Mouse (Mus musculus) neural tube, embryonic 13.5 days (tissue): ENCODE results near the gene Ercc5. TPM values are rescaled to one million over a fixed set of nuclear protein-coding genes. Genes with fewer than 3 reads are reported as not detected.

ENCODE experiments used
- ATAC-seq: fragments of 200-750 bp; cut with Nextera tagmentation; 2 replicates; pipeline ENCODE4 v1.8.0; 2017; ENCODE audit warnings: low read depth, mild to moderate bottlenecking, moderate TSS enrichment, moderate library complexity
- H3K27ac ChIP-seq: fragments of 300-500 bp; sonication (generic); replicated peaks from 2 replicates; pipeline ENCODE4 v1.5.1; 2015; ENCODE audit warnings: moderate library complexity, mild to moderate bottlenecking, inconsistent platforms
- H3K27me3 ChIP-seq: fragments of 300-500 bp; sonication (generic); 2 replicates; pipeline ENCODE4 v1.6.1; 2015; ENCODE audit warnings: mild to moderate bottlenecking, inconsistent platforms
- H3K36me3 ChIP-seq: fragments of 300-500 bp; sonication (generic); 2 replicates; pipeline ENCODE4 v1.6.1; 2015; ENCODE audit warnings: mild to moderate bottlenecking, inconsistent platforms
- H3K4me1 ChIP-seq: fragments of 300-500 bp; sonication (generic); replicated peaks from 2 replicates; pipeline ENCODE4 v1.6.1; 2015; ENCODE audit warnings: inconsistent platforms
- H3K4me2 ChIP-seq: fragments of 300-500 bp; sonication (generic); 2 replicates; pipeline ENCODE4 v1.6.1; 2015; ENCODE audit warnings: inconsistent platforms, mild to moderate bottlenecking, moderate library complexity
- H3K4me3 ChIP-seq: fragments of 300-500 bp; sonication (generic); 2 replicates; pipeline ENCODE4 v1.5.1; 2015; ENCODE audit warnings: mild to moderate bottlenecking, inconsistent platforms
- H3K9ac ChIP-seq: fragments of 300-500 bp; sonication (generic); 2 replicates; pipeline ENCODE4 v1.6.1; 2015; ENCODE audit warnings: moderate library complexity, mild to moderate bottlenecking, inconsistent platforms
- H3K9me3 ChIP-seq: fragments of 300-500 bp; sonication (generic); 2 replicates; pipeline ENCODE4 v1.6.1; 2016; ENCODE audit warnings: inconsistent platforms
- WGBS: fragments of 180-500 bp; shearing (Covaris S2); methylation state at CpG from one replicate; pipeline ENCODE4 v1.1.7; 2015; 5-methylcytosine and 5-hydroxymethylcytosine counted together
- polyA plus RNA-seq: library from polyadenylated mRNA; unstranded; fragments of >200 nt; fragmentation: Nextera tagmentation; extraction: Ambion mirVana; gene quantifications from 2 replicates; pipeline ENCODE4 v1.2.1, GENCODE M21; 2015

The Ercc5 gene
- polyA plus RNA-seq, 1 experiment from 2014 or later: 33.1 TPM

DNA sequence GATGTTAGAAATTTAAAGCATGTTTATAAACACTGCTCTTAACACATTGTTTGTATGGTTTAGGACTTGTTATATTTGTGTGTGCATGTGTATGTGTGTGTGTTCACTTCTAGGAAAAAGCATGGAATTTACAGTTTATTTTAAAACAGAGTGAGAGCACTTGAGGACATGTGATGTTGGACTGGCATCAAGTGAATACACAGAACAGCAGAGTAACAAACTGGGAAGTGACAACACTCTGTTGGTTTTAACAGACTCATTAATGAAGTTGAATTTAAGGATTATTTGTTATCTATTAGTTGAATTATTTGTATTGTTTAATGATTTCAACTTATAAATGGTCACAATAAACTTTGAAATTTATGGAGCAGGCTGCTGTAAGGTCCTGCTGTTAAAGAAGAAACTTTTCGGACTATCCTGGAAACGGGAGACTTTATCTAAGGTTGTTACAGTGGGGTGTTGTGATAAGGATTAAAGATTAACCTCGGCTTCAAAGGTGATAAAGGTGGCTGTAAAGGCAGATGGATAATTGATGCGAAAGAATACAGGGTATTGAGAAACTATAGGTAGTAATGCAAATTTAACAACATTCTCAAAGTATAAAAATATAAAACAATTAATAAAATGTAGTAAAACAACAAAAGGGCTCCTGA is 17.5 kb upstream of the Ercc5 start:
- Histone ChIP-seq H3K36me3 (peaks cover 59% of the 10 kb centered on the region), H3K9ac (no peak overlapping the region)

GRCm38 (mm10) chr1:44140232-44140631 is 7.3 kb upstream of the Ercc5 start:
- Histone ChIP-seq H3K27me3 (no peaks in the 10 kb centered on the region), H3K36me3 (peaks cover 67% of the 10 kb centered on the region), H3K4me3 (no peak overlapping the region), H3K27ac (no peak overlapping the region), H3K9me3 (no peaks in the 10 kb centered on the region), H3K9ac (no peak overlapping the region), H3K4me2 (no peak overlapping the region), H3K4me1 (no peaks in the 10 kb centered on the region)
- ATAC-seq: no peak
- 90% methylated on average over 4 of the region's 4 CpGs for WGBS

More for the DNA sequence above, 17.5 kb upstream of the Ercc5 start:
- no peak overlapping the region for H3K27ac ChIP-seq
- WGBS: 88% methylated on average over 4 of the region's 4 CpGs
- H3K4me1 ChIP-seq: no peaks in the 10 kb centered on the region
- H3K27me3 ChIP-seq: no peaks in the 10 kb centered on the region
- ATAC-seq: no peak
- no peak overlapping the region for H3K4me2 ChIP-seq
- H3K4me3 ChIP-seq: no peak overlapping the region
- no peaks in the 10 kb centered on the region for H3K9me3 ChIP-seq

GRCm38 (mm10) chr1:44142747-44143146 is 4.8 kb upstream of the Ercc5 start:
- H3K27ac ChIP-seq: no peak overlapping the region
- H3K4me3 ChIP-seq: no peak overlapping the region
- H3K9me3 ChIP-seq: no peaks in the 10 kb centered on the region
- no peak overlapping the region for H3K9ac ChIP-seq
- 94% methylated on average over 5 of the region's 5 CpGs for WGBS
- H3K36me3 ChIP-seq: peaks cover 56% of the 10 kb centered on the region
- no peak for ATAC-seq
- H3K4me1 ChIP-seq: peaks cover 8% of the 10 kb centered on the region; the same call in 1 of the 2 replicates
- no peaks in the 10 kb centered on the region for H3K27me3 ChIP-seq
- no peak overlapping the region for H3K4me2 ChIP-seq

DNA sequence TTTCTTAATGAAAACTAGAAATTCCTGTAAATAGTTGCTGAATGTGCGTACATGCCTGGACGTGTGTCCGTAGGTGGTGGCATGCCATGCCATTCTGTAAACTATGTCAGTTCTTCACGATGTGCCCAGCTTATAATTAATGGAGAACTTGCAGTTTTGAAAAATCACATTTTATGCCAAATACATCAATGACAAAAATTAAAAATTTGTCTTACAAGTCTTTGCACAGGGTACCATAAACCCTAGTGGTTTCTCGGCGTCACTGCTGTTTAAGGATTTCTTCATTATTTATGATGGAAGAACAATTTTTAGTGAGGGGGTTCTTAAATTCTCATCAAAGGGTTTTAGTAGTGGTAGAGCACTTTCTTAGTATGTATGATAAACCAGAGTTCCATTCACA is 1.2 kb downstream of the Ercc5 start:
- H3K9ac ChIP-seq: peak overlapping the region; percentile 87
- ATAC-seq: no peak
- H3K4me2 ChIP-seq: peak overlapping the region; percentile 76
- H3K9me3 ChIP-seq: no peaks in the 10 kb centered on the region
- peak overlapping the region; percentile 67 for H3K4me3 ChIP-seq
- peaks cover 19% of the 10 kb centered on the region for H3K4me1 ChIP-seq
- peak overlapping the region; percentile 97 for H3K27ac ChIP-seq
- no peaks in the 10 kb centered on the region for H3K27me3 ChIP-seq
- H3K36me3 ChIP-seq: peaks cover 4% of the 10 kb centered on the region
- 23% methylated on average over 6 of the region's 6 CpGs for WGBS

DNA sequence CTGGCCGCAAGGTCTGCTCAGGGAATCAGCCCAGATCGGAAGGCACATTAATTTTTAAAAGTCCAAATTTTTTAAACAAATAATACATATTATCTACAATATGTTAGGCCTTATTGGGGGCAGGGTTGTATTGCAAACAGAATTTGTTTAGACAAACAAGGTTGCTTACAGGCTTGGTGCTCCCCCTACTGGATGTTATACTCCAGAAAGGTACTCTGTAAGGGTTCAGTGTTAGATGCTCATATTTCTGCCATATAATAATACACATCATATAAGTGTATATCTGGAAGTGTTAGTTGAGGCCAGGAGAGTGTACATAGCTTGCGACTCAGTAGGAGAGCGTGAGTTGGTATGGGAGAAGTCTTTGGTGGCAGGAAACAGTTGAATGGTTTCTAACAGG is 7.7 kb downstream of the Ercc5 start:
- no peaks in the 10 kb centered on the region for H3K9me3 ChIP-seq
- H3K9ac ChIP-seq: no peak overlapping the region
- no peak overlapping the region for H3K27ac ChIP-seq
- H3K4me3 ChIP-seq: no peak overlapping the region
- no peak overlapping the region for H3K4me2 ChIP-seq
- no peaks in the 10 kb centered on the region for H3K4me1 ChIP-seq
- no peak for ATAC-seq
- 98% methylated on average over 4 of the region's 4 CpGs for WGBS
- peaks cover 33% of the 10 kb centered on the region for H3K36me3 ChIP-seq
- no peaks in the 10 kb centered on the region for H3K27me3 ChIP-seq

GRCm38 (mm10) chr1:44158317-44158716 is 10.8 kb downstream of the Ercc5 start:
- H3K36me3 ChIP-seq: peaks cover 62% of the 10 kb centered on the region
- no peak overlapping the region for H3K4me2 ChIP-seq
- H3K9me3 ChIP-seq: no peaks in the 10 kb centered on the region
- H3K4me1 ChIP-seq: no peaks in the 10 kb centered on the region
- H3K27me3 ChIP-seq: no peaks in the 10 kb centered on the region
- no peak overlapping the region for H3K4me3 ChIP-seq
- no peak overlapping the region for H3K27ac ChIP-seq
- H3K9ac ChIP-seq: no peak overlapping the region
- ATAC-seq: no peak
- WGBS: 90% methylated on average over 6 of the region's 6 CpGs

- WGBS: 95% methylated on average over 6 of the region's 6 CpGs
- Histone ChIP-seq H3K27me3 (no peaks in the 10 kb centered on the region), H3K9ac (no peak overlapping the region), H3K9me3 (no peaks in the 10 kb centered on the region), H3K27ac (no peak overlapping the region), H3K4me2 (no peak overlapping the region), H3K36me3 (peaks cover 89% of the 10 kb centered on the region), H3K4me3 (no peak overlapping the region), H3K4me1 (no peaks in the 10 kb centered on the region)
- ATAC-seq: no peak
These were observed 14.3 kb downstream of the Ercc5 start for GRCm38 (mm10) chr1:44161818-44162217.

DNA sequence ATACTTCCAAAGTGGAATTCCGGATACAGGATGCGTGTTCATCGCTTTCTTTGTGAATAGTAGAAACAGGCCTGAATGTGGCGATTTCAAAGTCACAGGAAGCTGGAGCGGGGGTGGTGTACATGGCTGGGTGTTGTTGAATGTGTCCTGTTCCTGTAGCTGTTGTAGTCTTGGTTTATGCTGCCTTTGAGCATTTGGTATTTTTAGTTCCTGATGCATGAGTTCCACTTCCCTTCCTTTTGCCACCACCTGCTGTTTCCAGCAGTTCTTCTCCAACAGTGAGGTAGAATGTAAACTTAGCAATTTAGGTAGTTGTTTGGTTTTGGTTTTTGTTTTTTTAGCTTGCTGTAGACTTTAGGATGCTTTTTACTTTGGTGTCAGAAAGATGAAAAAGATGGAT is 14.8 kb downstream of the Ercc5 start:
- no peaks in the 10 kb centered on the region for H3K4me1 ChIP-seq
- H3K27me3 ChIP-seq: no peaks in the 10 kb centered on the region
- peaks cover 94% of the 10 kb centered on the region for H3K36me3 ChIP-seq
- ATAC-seq: no peak
- H3K4me3 ChIP-seq: no peak overlapping the region
- no peak overlapping the region for H3K4me2 ChIP-seq
- H3K27ac ChIP-seq: no peak overlapping the region
- H3K9me3 ChIP-seq: no peaks in the 10 kb centered on the region
- WGBS: 91% methylated on average over 5 of the region's 5 CpGs
- no peak overlapping the region for H3K9ac ChIP-seq

- no peak for ATAC-seq
- no peak overlapping the region for H3K4me3 ChIP-seq
- H3K4me1 ChIP-seq: no peaks in the 10 kb centered on the region
- peaks cover 88% of the 10 kb centered on the region for H3K36me3 ChIP-seq
- no peak overlapping the region for H3K27ac ChIP-seq
- H3K27me3 ChIP-seq: no peaks in the 10 kb centered on the region
- H3K9me3 ChIP-seq: peaks cover 6% of the 10 kb centered on the region; the same call in 1 of the 2 replicates
- WGBS: 96% methylated on average over 3 of the region's 3 CpGs
- no peak overlapping the region for H3K4me2 ChIP-seq
- H3K9ac ChIP-seq: no peak overlapping the region
These were observed 20.4 kb downstream of the Ercc5 start for GRCm38 (mm10) chr1:44167859-44168383.

GRCm38 (mm10) chr1:44172656-44173055 is 25.1 kb downstream of the Ercc5 start:
- WGBS: 96% methylated on average over 4 of the region's 4 CpGs
- H3K27ac ChIP-seq: no peak overlapping the region
- H3K36me3 ChIP-seq: peaks cover 88% of the 10 kb centered on the region
- no peak overlapping the region for H3K4me2 ChIP-seq
- ATAC-seq: no peak
- no peaks in the 10 kb centered on the region for H3K4me1 ChIP-seq
- no peak overlapping the region for H3K9ac ChIP-seq
- no peak overlapping the region for H3K4me3 ChIP-seq
- peaks cover 6% of the 10 kb centered on the region; the same call in 1 of the 2 replicates for H3K9me3 ChIP-seq
- no peaks in the 10 kb centered on the region for H3K27me3 ChIP-seq

DNA sequence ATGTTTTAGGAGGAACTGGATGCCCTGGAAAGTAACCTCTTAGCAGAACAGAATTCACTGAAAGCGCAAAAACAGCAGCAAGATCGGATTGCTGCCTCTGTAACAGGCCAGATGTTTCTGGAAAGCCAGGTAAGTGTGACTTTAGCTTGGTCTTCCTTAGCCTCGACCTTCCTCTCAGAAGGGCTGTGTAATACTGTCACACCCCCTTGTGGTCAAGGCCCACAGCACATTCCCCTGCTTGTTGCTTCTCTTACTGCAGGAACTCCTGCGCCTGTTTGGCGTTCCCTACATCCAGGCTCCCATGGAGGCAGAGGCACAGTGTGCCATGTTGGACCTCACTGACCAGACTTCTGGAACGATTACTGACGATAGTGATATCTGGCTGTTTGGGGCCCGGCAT is 26.4 kb downstream of the Ercc5 start:
- 90% methylated on average over 8 of the region's 8 CpGs for WGBS
- Histone ChIP-seq H3K9me3 (peaks cover 6% of the 10 kb centered on the region; the same call in 1 of the 2 replicates), H3K4me2 (no peak overlapping the region), H3K27me3 (no peaks in the 10 kb centered on the region), H3K27ac (no peak overlapping the region), H3K4me1 (no peaks in the 10 kb centered on the region), H3K36me3 (peaks cover 89% of the 10 kb centered on the region), H3K9ac (no peak overlapping the region), H3K4me3 (no peak overlapping the region)
- no peak for ATAC-seq

GRCm38 (mm10) chr1:44178086-44178485 is 30.5 kb downstream of the Ercc5 start:
- peaks cover 87% of the 10 kb centered on the region for H3K36me3 ChIP-seq
- no peak for ATAC-seq

GRCm38 (mm10) chr1:44186396-44186795 is 38.9 kb downstream of the Ercc5 start:
- H3K36me3 ChIP-seq: peaks cover 15% of the 10 kb centered on the region
- no peak overlapping the region for H3K4me3 ChIP-seq
- no peak for ATAC-seq
- no peaks in the 10 kb centered on the region for H3K4me1 ChIP-seq
- no peak overlapping the region for H3K4me2 ChIP-seq
- H3K9me3 ChIP-seq: no peaks in the 10 kb centered on the region
- H3K27me3 ChIP-seq: no peaks in the 10 kb centered on the region
- H3K27ac ChIP-seq: no peak overlapping the region
- no peak overlapping the region for H3K9ac ChIP-seq

More at GRCm38 (mm10) chr1:44178086-44178485, 30.5 kb downstream of the Ercc5 start:
- Histone ChIP-seq H3K9ac (no peak overlapping the region), H3K4me1 (no peaks in the 10 kb centered on the region), H3K4me3 (no peak overlapping the region), H3K27me3 (no peaks in the 10 kb centered on the region), H3K9me3 (no peaks in the 10 kb centered on the region), H3K27ac (no peak overlapping the region), H3K4me2 (no peak overlapping the region)
- 97% methylated on average over 5 of the region's 5 CpGs for WGBS
